Mouse (Mus musculus) macrophage (primary cell): ENCODE measurements around the gene Olfr826. TPM values are rescaled to one million over a fixed set of nuclear protein-coding genes. Genes with fewer than 3 reads are reported as not detected.
"Not testable (repeated sequence)": the region's sequence is repeated elsewhere in the genome, so short reads cannot be mapped to it uniquely, and the experiment has no call there.

Experiments
- H3K27ac ChIP-seq: fragments of 350-480 bp; formaldehyde crosslinking; 2 replicates; pipeline ENCODE4 v1.9.0; 2021
- H3K36me3 ChIP-seq: fragments of 350-480 bp; formaldehyde crosslinking; 2 replicates; pipeline ENCODE4 v1.9.0; 2021; ENCODE audit errors: inconsistent target
- H3K4me3 ChIP-seq: fragments of 350-480 bp; formaldehyde crosslinking; 2 replicates; pipeline ENCODE4 v1.9.0; 2021; ENCODE audit errors: inconsistent target
- H3K79me2 ChIP-seq: fragments of 350-480 bp; formaldehyde crosslinking; 2 replicates; pipeline ENCODE4 v1.9.0; 2021; ENCODE audit errors: inconsistent target
- WGBS: methylation state at CpG from one replicate; pipeline ENCODE4 v1.1.7; 2026; ENCODE audit warnings: inconsistent platforms; ENCODE audit not compliant: missing documents; 5-methylcytosine and 5-hydroxymethylcytosine counted together
- polyA plus RNA-seq: library from polyadenylated mRNA; stranded (reverse); fragments of 250-400 nt; gene quantifications from 3 replicates; pipeline ENCODE4 v1.2.4, GENCODE M21; 2018; ENCODE audit warnings: inconsistent platforms
- total RNA-seq, 78 experiments: library from RNA; depleted of rRNA; stranded (reverse); fragments of 250-400 nt; gene quantifications; 1 replicate in 9 of 78; 2 replicates in 24 of 78; 3 replicates in 43 of 78; 4 replicates in 2 of 78; pipeline ENCODE4 v1.2.4; 2018; ENCODE audit warnings: inconsistent platforms in 56 of 78

The Olfr826 gene
- not detected for total RNA-seq (2018; cell fraction: chromatin; rRNA removed)
- total RNA-seq (2018; cell fraction: cytosol; rRNA removed) = not detected
- not detected for total RNA-seq (2018; cell fraction: nucleus; rRNA removed)
- polyA plus RNA-seq = not detected in 3 replicates

DNA sequence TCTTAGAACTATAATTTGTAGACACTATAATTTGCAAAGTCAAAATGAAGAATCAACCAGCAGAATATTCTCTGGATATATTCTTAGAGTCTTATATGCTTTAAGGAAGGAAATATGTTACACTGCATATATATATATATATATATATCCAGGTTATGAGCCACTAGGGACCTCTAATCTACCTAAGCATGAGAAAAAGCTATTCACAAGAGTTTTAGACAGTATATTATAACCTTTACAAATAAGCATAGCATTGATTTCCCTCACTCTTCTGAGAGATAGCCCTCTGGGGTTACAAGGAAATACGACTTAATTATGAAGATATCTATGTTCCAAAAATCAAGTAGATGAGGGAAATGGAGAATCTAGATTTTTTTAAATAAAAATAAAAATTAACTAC lies at the start of gene Olfr826:
Olfr826 (minus strand) TSS at position 101 of the 400 bp plus-strand sequence.
- Histone ChIP-seq H3K79me2 (no peaks in the 10 kb centered on the region), H3K36me3 (no peaks in the 10 kb centered on the region), H3K4me3 (no peak within 1 kb of the TSS), H3K27ac (no peak within 1 kb of the TSS)
- WGBS = 92% methylated on average over 1 of the region's 1 CpGs

DNA sequence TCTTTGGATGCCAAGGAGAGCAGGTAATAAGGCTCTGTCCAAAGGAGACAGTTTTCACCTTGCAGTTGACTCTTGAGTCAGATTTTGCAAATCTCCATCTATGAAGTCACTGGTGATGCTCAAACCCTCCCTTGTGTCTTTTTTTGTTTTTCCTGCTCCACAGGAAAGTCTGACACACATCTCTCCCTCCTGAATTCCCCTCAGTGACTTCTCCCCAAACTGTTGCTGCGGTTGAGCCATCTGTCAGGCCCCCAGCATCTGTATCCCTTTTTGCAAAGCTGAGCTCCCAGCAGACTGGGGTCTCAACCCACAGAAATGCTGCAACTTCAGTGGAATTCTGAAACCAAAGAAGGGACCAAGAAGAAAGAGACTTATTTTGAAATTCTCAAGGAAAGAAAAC lies 48.1 kb upstream of the Olfr826 start:
- Histone ChIP-seq H3K36me3 (no peaks in the 10 kb centered on the region), H3K4me3 (no peak overlapping the region), H3K27ac (no peak overlapping the region), H3K79me2 (no peaks in the 10 kb centered on the region)
- 80% methylated on average over 1 of the region's 1 CpGs for WGBS

DNA sequence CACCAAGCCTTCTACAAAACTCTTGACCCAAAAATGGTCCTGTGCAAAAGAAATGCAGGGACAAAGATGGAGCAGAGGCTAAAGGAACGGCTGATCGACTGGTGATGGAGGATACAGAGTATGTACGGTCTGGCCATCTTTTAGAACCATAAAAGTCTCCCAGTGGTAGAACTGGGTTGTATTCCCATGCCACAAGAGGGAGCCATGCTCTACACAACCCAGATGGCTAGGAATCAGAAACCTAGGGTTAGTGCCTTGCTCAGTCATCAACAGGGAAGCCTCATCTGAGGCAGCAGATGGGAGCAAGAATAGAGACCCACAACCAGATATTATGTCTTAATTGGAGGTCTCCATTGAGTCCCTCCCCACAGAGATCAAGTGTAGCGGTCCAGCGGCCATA lies 45.6 kb upstream of the Olfr826 start:
- WGBS = 91% methylated on average over 5 of the region's 5 CpGs
- no peaks in the 10 kb centered on the region for H3K36me3 ChIP-seq

DNA sequence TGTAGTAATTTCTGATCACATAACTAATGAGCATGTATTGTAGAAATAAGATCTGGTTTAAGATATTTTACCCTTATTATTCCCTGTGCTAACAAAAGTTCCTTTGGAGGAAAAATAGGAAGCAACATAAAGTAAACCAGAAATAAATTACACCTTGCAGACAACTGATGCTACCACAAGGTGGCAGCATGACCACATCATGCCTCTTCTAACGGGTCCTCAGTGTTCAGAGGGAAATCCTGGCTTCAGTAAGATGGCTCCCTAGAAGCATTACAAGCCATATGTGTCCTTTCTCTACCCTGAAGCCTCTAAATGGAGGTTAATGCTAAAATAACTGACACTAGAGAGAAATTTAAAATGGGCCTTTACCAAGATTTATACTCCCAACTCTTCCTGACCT lies 44.3 kb upstream of the Olfr826 start:
- no peak overlapping the region for H3K27ac ChIP-seq
- no peaks in the 10 kb centered on the region for H3K79me2 ChIP-seq
- no peak overlapping the region for H3K4me3 ChIP-seq
- WGBS = 0% methylated on average over 1 of the region's 1 CpGs
- H3K36me3 ChIP-seq = no peaks in the 10 kb centered on the region

More for the DNA sequence above, 45.6 kb upstream of the Olfr826 start:
- Histone ChIP-seq H3K79me2 (no peaks in the 10 kb centered on the region), H3K4me3 (no peak overlapping the region), H3K27ac (no peak overlapping the region)

DNA sequence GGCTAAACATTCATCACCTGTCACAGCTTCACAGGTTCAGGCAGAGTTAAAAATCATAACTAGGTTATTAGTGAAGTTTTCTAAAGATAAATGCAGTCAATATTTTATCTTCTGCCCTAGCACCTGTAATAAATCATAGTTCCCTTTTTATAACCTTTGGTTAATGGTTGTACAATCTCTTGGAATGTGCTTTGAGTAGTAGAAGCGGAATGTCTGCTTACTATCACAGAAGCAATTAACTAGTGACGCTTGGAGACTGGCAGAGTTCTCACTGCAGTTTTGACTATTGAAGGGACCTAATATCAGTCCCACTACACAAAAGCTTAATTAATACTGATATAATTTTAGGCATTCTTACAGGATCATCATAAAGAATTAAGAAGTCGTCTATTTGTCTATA lies 41.0 kb upstream of the Olfr826 start:
- no peak overlapping the region for H3K27ac ChIP-seq
- H3K79me2 ChIP-seq = no peaks in the 10 kb centered on the region
- H3K4me3 ChIP-seq = no peak overlapping the region
- no peaks in the 10 kb centered on the region for H3K36me3 ChIP-seq
- WGBS = 74% methylated on average over 3 of the region's 3 CpGs

DNA sequence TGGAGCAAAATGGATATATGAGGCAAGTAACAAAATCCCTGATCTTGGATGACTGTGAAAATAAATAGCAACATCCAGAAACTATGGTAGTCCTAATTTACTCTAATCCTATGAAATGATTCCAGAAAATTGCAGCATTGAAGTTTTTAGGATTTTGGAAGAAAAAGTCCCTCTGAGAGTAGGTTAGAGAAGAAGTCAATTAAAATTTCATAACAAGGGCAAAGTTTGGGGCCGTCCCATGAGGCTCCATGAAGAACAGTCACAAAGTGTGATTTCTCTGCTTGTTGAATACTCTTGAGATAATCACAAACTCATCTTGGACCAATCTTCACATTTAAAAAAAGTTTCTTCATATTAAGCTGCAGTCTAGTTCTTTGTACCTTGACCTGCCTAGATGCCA lies 30.3 kb upstream of the Olfr826 start, which contains the start of gene Olfr827:
Olfr827 (minus strand) TSS at position 101 of the 400 bp plus-strand sequence.
- WGBS = 64% methylated on average over 1 of the region's 1 CpGs
- H3K36me3 ChIP-seq = no peaks in the 10 kb centered on the region
- no peak within 1 kb of the TSS for H3K4me3 ChIP-seq
- H3K79me2 ChIP-seq = no peaks in the 10 kb centered on the region
- no peak within 1 kb of the TSS for H3K27ac ChIP-seq

DNA sequence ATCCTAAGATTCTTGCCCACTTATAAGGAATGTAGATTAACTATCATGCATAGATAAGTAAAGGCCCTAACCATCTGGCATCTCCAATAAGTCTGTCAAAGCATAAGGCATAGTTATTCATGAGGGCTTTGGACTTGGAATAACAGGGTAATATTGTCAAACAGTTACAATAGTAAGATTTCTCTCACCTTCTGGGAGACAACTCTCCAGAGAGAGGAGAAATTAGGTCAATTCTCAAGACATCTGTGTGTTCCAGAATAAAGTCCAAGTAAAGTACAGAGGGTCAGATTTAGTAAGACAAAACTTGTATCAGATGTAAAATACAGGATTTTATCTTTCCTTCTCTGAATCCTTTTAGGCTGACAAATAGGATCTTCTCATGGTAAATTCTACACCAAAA lies 17.3 kb downstream of the Olfr826 start, which contains the start of gene Olfr825:
Olfr825 (minus strand) TSS at position 101 of the 400 bp plus-strand sequence.
- H3K27ac ChIP-seq = no peak within 1 kb of the TSS
- H3K36me3 ChIP-seq = no peaks in the 10 kb centered on the region
- no peaks in the 10 kb centered on the region for H3K79me2 ChIP-seq
- no peak within 1 kb of the TSS for H3K4me3 ChIP-seq

DNA sequence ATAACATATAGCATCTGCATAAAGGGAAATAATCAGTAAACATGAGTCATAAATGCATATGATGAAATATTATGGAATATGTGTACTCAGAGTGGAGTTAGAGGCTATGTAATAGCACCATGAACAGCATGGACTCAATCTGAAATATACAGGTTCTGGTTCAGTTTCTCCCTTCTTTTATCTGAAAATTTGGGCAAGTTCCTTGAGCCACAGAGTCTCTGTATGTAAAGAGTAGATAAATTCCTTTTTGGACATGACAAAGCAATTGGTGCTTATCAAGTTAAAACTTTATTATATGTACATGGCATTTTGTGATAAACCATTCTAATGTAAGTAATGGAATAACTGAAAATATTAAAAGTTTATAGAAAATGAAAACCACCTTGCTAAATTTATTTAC lies 18.8 kb downstream of the Olfr826 start:
- no peaks in the 10 kb centered on the region for H3K36me3 ChIP-seq
- H3K4me3 ChIP-seq = no peak overlapping the region
- no peak overlapping the region for H3K27ac ChIP-seq
- no peaks in the 10 kb centered on the region for H3K79me2 ChIP-seq

DNA sequence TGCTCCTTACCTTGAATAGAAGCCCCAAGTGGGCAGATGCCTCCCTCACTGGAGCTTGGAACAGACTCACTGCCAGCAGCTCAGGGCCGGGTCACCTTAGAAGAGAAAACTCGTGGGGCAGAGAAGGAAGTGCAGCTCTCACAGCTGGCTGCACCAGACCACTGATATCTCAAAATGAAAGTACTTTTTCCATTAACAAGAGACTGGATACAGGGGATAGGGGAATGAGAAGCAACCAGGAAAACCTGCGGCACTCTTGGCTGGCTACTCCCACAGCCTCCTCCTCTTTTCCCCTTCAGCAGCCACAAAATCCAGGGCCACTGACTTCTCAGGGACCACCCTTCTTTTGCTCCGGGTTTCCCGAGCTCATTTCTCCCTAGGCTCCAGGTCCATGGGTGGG lies 39.9 kb downstream of the Olfr826 start:
- WGBS = 72% methylated on average over 5 of the region's 5 CpGs
- Histone ChIP-seq H3K79me2 (no peaks in the 10 kb centered on the region), H3K4me3 (no peak overlapping the region), H3K27ac (no peak overlapping the region), H3K36me3 (no peaks in the 10 kb centered on the region)

DNA sequence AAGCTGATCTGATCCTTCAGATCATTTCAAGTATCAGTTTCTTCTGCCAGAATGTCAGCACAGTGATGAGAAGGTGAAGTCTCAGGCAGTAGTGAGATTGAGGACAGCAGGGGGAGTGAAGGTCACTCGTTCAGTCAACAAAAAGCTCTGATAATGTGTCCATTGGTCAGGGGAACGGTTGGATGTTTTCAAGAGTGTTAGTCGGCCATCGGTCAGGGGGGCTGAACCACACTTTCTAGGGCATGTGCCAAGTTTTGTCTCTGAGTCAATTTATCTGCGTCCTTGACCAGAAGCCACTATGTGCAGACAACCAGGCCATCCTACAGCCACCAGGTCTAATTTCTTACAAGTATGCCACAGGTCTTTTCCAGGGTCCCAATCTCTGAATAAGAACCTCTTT lies 41.5 kb downstream of the Olfr826 start:
- H3K27ac ChIP-seq, H3K36me3 ChIP-seq, H3K4me3 ChIP-seq, H3K79me2 ChIP-seq: not testable (repeated sequence)
- WGBS = 79% methylated on average over 5 of the region's 5 CpGs

DNA sequence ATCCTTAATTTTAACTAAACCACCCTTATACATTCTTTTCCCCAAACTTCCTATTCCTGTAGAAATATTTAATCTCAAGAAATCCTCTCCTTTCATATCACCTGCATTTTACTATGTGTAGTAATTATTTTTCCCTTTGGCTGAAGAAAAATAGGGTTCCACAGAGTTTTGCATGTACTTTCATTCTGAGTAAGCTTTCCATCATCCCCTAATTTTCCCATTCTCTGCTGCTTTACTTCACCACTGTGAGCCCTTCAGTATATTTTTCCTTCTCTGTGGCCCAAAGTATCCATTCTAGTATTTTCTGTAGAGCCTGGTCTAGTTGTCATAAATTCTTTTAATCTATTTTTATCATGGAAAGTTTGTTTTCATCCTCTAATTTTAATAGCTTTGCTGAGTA lies 49.2 kb downstream of the Olfr826 start:
- Histone ChIP-seq H3K27ac (no peak overlapping the region), H3K36me3 (no peaks in the 10 kb centered on the region), H3K4me3 (no peak overlapping the region), H3K79me2 (no peaks in the 10 kb centered on the region)

DNA sequence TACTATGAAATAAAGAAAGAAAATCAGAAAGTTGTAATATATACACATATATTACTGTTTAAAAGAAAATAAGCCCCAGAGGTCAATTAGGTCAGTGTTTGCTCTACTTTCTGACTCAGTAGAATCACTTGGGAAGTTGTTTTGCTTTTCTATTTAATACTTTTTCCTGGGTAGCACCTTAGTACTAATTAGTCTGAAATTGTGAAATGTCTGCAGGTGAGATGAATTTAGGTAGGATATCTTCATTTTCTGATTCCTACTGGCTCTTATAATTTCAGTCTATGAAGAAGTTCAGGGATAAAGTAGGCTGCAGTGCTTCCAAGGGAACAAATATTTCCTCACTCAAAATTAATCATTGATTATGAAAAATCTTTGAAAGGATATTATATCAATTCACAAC lies 54.1 kb downstream of the Olfr826 start, which contains the start of gene Olfr824:
Olfr824 (minus strand) TSS at position 101 of the 400 bp plus-strand sequence.
- not testable (repeated sequence) for H3K4me3 ChIP-seq, H3K79me2 ChIP-seq, H3K27ac ChIP-seq, H3K36me3 ChIP-seq

Other genes with a start within 250 kb of the Olfr826 start
- gene Olfr818, start 235.1 kb downstream of the Olfr826 start, polyA plus RNA-seq = not detected in 3 replicates
- gene Olfr819, start 216.9 kb downstream of the Olfr826 start, polyA plus RNA-seq = not detected in 3 replicates
- gene Olfr247, start 208.0 kb downstream of the Olfr826 start, polyA plus RNA-seq = not detected in 3 replicates
- not detected in 3 replicates for gene Gm10310, start 199.1 kb downstream of the Olfr826 start, polyA plus RNA-seq
- not detected in 3 replicates for gene Olfr820, start 171.6 kb downstream of the Olfr826 start, polyA plus RNA-seq
- gene Olfr821, start 153.8 kb downstream of the Olfr826 start, polyA plus RNA-seq = not detected in 3 replicates
- gene Olfr822, start 113.0 kb downstream of the Olfr826 start, polyA plus RNA-seq = not detected in 3 replicates
- gene Olfr823, start 68.8 kb downstream of the Olfr826 start, polyA plus RNA-seq = not detected in 3 replicates
- not detected in 3 replicates for gene Olfr824, start 54.2 kb downstream of the Olfr826 start, polyA plus RNA-seq
- gene Olfr825, start 17.4 kb downstream of the Olfr826 start, polyA plus RNA-seq = not detected in 3 replicates
- gene Olfr827, start 30.2 kb upstream of the Olfr826 start, polyA plus RNA-seq = not detected in 3 replicates
- not detected in 3 replicates for gene Neurod4, start 96.1 kb upstream of the Olfr826 start, polyA plus RNA-seq
- gene Tespa1, start 138.7 kb upstream of the Olfr826 start, polyA plus RNA-seq = 0.16 TPM in 1 of 3 replicates, not detected in the others
- gene Vmn2r84, start 210.1 kb upstream of the Olfr826 start, polyA plus RNA-seq = not detected in 3 replicates
- gene Vmn2r85, start 245.5 kb upstream of the Olfr826 start, polyA plus RNA-seq = not detected in 3 replicates